Mouse (Mus musculus) adrenal gland, adult 18-20 months (tissue): ENCODE data around the gene Ss18l1. TPM values are rescaled to one million over a fixed set of nuclear protein-coding genes. Genes with fewer than 3 reads are reported as not detected.

Experiments used
- DNase-seq, 2 experiments: peaks; one replicate each; pipeline ENCODE4 v3.0.0; 2021 to 2022; ENCODE audit warnings: low spot score in 2 of 2
- total RNA-seq, 2 experiments: library from RNA; stranded (reverse); gene quantifications; 1 replicate in 1 of 2; 2 replicates in 1 of 2; pipeline ENCODE4 v1.2.3; 2021

Ss18l1 gene
- total RNA-seq, 2 experiments from 2014 or later, result 4.9 to 13.5 TPM

DNA sequence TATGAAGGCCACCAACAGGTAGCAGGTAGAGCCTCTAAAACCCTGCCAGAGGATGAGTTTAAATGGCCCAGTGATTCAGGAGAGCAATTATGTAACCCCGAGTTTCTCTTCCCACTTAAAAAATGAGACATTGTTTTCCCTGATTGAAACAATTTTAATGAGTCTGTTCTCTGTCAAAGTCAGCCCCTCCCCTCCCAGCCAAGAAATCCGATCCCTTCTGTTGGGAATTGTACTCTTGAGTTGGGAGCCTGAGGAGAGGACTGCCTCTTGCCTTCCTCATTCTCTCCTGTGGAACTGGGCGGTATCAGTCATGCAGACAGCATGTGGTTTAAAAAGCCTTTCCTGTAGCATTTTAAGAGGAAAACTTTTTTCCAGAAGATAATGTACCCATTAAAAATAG, 42.3 kb downstream of the Ss18l1 start:
- no peak for DNase-seq

DNA sequence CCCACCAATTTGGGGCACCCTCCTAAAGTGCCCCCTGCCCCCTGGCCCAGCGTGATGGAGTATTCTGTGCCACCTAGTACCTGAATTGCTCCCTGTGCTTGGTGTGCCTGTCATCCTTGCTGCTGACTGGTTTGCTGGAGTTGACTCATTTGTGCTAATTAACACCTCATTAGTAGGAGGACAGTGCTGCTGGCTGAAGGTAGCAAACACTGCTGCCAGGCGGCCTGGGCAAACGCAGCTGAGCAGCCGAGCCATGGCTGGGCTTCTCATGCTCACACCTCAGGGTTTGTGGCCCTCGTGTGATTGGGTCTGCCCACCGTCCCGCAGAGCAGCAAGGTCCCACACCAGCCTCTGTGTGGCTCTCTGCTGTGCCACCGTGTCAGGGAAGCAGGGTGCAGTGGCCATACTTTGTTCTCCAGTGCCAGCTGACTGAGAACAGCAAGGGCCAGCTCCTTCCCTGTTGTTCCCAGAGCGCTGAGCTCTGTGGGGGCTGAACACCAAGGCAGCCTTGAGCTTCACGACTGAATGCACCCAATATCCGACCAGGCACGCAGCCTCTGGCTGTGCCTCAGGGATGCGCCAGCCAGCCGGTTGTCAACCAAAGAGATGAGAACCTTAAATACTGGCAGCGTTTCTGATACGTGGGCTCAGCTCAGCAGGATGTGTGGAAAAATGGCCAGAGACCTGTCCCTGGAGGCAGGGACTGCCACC, 43.8 kb downstream of the Ss18l1 start:
- DNase-seq, result no peak

DNA sequence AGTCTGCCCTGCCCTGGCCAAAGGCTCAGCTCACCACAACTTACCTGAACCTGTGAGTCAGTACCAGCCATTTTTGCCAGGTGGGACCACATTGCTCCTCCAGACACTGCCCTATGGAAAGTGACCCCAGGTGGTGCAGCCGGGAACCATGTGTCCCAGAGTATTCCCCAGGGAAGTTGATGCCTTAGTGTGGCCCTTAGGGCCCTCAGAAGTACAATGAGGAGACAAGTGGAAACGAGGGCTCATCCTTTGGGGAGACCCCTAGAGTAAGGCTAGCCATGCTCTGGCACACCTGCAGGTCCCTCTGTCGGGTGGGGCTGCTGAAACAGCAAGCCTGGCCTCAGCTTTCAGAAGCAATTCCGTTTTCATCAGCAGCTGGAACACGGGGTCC, 44.3 kb downstream of the Ss18l1 start:
- no peak for DNase-seq

DNA sequence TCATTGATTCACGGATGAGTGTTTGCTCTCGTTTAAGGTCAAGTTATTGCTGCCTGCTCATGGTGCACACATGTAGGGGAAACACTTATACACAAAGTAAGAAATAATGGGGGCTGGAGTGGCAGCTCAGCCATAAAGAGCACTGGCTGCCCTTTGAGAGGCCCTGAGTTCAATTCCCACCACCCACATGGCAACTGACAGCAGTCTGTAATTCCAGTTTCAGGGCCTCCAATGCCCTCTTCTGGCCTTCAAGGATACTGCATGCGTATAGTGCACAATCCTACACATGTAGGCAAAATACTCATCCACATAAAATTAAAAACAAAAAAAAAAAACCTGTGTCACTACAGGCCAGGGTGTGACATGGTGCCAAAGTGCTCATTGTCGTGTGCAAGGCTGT, 45.2 kb downstream of the Ss18l1 start:
- DNase-seq, result no peak

DNA sequence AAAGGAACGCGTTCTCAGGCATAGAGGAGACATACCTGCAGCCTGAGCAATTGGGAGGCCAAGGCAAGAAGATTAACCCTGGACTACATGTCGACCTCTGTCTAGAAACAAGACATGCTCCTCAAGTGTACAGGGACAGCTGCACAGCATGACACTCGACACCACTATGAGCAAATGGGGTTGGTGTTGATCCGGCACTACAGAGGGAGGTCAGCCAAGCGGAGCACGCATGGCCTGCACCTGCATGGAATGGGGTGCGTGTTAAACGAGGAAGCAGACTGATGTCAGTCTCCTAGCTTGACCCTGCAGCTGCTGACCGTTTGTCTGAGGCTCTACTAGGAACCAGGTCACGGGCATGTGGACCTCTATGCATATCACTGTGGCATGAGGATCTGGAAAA, 48.0 kb downstream of the Ss18l1 start:
- no peak for DNase-seq

DNA sequence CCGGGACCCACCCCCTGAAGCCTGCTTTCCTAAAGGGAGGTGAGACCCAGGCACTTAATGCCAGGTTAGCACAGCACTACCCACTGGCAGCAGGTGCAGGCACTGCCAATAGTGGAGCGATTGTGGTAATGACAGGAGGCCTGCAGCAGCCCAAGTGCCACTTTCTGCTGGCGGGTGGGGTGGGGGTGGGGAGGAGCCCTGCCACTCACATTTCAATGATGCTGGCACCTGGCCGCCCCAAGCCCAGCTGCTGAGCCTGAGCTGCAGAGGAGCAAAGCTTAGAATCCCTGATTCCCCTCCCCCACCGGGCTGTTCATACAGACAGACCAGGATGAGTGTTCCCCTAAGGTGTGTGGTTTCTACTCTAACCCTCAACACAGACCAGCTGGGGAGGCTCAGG, 53.4 kb downstream of the Ss18l1 start:
- no peak for DNase-seq

DNA sequence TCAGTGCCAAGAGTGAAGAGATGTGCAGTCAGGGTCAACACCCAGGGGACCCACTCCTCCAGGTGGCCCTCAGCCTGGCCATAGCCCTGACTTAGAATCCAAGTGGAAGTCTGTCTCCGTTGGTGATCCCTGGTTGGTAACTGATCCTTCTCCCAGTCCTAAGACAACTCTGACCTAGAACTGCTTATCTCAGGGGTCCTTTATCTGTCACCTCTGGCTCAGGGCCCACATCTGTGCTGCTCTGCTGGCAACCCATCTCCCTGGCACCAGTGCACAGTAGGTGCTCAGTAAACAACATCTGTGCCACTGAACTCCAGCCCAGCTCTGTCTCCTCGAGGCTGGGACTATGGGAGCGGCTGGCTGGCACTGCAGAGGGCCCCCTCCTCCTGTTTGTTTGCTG, 55.3 kb downstream of the Ss18l1 start:
- DNase-seq, result no peak

DNA sequence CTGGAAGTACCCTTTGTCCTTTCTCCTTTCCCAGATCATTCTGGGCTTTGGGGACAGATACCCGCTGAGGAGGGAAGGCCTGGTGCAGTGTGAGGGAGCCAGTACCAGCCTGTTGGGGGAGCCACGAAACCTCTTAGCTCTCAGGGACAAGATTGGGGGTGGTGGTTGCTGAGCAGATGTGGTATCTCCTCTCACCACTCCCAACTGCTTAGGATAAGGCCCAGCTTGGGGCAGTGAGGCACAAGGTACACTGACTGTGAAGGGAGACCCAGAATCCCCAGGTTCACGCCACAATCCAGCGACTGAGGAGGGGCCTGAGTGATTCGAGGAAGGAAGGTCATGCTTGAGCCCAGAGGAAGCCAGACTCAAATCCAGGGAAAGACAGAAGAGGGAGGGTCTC, 55.9 kb downstream of the Ss18l1 start:
- DNase-seq, result no peak

DNA sequence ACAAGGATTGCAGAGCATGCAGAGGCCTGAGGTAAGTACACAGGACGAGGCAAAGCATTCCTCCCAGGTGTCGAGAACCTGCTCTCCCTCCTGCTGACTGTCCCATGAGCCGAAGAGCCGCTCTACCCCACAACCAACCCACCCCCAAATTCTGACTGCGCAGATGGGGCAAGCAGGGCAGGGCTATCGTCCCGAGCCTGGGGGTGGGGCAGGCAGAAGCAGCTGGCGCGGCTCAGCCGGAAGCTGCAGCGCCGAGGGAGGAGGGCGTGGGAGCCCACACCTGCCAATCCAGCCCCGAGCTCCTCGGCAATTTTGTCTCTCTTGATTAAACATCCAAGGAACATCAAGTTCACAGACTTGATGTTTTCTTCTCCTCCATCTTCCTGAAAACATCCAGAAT, 57.2 kb downstream of the Ss18l1 start:
- DNase-seq, result no peak

DNA sequence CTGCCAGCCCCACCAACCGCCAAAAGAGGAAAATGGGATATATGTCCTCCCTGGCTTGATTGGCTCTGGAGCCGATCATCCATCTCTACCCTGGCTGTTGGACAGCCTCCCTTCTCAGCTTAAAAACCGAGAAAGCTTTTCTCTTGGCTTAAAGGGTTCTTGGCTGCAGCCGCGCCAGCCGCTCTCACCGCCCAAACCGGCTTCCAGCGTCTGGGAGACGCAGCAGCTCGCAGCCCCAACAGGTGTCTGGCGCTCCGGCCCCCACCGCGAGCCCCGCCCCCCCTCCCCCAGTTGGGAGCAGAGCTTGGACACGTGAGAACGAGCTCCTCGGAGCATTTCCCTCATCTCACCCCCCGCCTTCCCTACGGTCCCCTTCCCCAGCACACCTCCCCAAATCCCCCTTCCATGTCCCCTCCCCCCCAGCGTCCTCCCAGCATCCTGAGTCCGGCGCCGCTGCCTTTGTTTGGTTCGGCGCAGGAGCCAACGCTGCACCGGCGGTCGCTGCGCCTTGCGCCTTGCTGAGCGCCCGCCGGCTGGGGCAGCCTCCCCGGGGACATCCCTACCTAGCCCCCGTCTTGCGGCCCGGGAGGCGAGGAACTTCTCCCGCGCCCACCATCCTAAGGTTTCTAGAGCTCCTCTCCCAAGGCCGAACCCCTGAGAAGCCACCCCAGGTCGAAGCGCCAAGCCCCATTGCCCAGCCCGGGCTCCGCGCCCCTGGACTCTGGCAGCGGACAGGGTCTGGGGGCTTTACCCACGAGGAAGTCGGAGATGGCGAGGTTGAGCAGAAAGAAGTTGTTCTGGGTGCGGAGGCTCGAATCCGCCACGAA, 61.1 kb downstream of the Ss18l1 start:
- DNase-seq, result no peak

DNA sequence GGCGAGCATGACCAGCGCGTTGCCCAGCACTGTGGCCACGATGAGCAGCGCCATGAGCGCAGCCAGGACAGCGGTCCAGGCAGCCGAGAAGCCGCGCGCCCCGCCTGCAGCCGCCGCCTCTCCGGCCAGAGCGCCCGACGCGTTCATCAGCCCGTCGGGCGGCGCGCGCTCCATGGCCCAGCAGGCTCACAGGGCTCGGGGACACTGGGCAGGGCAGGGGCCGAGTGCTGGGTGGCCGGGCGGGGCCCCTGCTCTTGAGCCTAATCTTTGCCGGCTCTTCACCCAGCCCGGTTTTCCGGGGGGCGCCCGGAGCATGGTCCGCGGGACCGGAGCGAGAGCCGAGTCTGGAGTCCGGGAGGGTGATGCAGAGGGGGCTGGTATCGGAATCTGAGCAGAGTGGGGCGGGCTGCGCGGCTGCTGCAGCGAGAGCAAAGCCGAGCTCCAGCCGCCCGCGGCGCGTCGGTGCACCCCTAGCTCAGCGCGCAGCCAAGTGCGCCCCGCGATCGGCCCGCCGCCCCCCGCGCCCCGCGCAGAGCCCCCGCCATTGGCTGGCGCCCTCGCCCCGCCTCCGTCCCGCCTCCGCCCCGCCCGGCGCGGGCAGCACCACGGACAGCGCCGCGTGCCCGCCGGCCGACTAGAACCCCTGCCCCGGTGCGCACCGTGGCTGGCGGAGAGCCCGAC, 61.8 kb downstream of the Ss18l1 start, which contains the start of gene Hrh3:
Gene Hrh3, minus strand, starts transcription at position 511 of the 681 bp plus-strand sequence.
- peak; percentile 89 to 93 for DNase-seq

DNA sequence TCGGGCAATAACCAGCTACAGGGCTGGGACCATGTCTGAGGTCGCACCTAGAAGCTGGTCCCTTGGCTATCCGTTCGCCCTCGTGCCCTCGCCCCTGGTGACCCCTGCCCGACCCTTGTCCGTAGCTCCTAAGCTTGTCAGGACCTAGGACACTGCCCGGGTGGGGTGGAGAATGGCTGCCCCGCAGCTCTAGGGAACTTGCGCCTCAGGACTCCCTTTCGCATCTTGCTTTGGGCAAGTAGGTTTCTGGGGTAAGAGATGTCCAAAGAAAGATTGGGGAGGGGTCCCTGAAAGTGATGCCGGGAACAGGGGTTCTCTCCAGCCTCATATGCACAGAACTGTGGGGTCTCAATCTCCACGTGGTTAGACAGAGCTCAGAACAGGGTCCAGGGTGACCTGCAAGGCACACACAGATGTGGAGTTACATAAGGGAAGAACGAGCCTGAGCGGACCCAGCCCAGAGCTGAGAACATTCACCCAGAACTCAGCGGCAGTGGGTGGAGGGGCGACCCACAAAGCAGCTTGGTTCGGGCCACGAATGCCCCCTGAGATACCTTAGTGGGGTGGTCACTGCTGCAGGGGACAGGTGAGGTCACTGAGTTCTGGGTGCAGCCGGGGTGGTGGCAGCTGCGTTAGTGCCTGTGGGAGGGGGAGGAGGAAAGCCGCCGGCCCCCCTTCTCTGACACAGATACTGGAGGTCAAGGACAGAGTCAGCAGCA, 62.5 kb downstream of the Ss18l1 start:
- DNase-seq, result no peak

DNA sequence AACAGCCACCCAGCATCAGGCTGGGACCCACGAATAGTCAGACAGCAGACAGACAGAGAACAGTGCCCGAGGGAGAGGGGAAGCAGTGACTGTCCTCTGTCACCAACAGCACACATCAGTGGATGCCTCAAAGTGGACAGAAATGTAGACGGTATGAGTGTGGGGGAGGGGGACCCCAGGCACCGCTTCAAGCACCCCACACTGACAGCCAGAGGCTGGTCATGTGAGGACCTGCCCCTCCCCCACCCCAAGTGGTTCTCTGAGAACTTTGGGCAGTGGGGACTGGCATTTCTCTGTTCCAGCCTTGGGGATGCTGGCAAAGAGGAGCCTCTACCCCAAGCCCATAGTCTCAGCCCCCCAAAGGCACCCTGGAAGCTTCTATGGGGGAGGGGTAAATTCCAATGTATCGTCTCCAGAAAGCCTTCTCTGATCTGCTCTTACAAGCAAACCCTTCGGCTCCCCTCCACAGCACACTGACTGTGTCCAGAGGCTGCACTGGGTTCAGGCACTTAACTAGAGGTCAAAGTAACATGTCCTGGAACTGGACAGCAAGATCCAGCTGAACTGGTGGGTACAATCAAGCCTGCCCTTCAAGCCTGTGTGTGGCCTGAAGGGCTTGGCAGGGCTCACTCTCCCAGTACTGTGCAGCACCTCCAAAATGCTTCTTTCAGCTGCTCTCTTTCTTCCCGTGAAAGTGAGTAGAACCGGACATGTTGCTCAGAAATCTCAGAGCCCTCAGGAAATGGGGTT, 63.3 kb downstream of the Ss18l1 start:
- DNase-seq, result no peak

DNA sequence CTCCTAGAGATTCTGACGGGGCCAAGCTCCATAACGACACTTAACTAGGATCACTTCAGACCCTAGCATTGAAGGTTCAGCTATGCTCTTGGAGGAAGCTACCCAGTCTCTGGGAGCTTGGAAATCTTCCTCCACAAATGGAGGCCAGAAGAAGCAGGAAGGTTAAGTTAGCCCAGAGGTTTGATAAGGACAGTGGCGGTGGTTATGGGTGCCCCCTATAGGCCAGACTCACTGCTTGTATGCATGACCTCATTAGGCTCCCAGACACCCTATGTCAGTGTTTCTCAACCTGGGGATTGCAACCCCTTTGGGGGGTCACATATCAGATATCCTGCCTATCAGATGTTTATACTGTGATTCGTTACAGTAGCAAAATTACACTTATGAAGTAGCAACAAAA, 64.8 kb downstream of the Ss18l1 start:
- DNase-seq, result no peak

DNA sequence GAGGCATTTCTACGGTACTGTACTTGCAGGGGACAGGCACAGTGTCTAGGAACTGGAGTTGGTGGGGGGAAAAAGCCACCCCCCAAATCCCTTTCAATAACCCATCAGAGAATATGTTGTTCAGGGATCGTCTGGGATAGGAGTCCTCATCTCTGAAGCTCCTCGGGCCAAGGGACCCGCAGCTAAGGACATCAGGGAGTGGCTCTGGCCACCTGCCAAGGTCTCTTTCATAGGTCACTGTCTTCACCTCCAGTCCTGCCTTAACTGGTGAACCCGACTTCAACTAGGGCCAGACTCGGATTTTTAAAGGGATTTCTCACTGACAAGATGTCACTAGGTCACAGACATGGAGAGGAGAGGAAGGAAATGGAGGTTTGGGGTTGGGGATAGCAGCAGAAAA, 66.0 kb downstream of the Ss18l1 start:
- DNase-seq, result no peak

DNA sequence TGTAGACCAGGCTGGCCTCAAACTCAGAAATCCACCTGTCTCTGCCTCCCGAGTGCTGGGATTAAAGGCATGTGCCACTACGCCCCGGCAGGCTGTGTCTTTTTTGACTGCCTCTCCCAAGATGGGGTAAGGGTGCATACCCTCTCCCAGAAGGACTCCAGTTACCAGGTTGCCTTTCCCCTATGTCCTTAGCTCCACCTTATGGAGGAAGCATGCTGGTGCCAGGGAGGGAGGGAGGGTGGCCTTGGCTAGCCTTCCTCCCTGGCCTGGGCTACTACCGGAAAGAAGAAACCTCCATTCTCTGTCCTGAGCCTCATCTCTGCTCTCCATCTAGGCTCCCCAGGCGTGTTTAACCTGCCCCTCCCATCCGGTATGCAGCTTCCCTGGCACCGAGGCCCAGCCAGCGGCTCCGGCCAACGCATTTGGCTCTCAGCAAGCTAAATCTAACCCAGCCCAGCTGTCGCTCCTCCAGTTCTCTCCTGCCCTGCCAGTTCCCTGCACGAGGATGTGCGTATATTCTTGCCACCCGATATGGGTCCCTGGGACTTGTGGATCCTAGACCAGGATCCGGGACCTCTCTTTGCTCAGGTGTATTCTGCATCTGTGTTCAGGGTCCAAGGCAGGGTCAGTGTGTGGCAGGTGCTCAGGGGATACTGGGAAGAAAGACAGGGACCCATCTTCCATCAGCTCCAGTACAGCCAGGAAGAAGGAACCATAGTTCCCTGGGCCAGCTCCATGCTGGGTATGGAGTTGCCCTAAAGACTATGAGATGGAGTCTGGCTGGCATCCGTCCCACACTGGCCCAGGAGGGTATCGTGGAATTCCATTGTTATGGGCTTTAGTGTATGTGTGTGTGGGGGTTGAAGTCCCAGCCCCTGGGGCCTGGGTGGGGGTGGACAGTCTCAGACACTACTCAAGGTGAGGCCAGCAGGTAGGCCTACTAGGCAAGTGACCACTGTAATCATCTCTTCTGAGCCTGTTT, 71.9 kb downstream of the Ss18l1 start:
- no peak for DNase-seq

DNA sequence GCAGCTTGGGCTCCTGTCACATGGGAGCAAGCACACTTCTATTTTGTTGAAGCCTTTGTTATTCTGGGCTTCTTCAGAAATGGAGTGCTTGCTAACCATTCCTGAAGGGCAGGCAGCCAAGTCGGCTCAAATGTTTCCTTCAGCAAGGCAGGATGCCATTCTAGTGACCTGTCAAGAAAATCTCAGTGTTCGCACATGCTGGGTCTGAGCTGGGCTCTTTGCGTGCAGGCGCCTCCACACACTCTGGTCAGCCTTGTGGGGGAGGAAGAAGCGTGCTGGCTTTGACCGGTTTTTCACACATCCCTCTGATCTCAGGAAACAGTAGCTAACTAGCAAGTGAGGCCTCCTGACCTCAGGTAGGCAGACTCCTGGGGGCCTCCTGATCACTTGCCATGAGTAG, 73.0 kb downstream of the Ss18l1 start:
- no peak for DNase-seq

DNA sequence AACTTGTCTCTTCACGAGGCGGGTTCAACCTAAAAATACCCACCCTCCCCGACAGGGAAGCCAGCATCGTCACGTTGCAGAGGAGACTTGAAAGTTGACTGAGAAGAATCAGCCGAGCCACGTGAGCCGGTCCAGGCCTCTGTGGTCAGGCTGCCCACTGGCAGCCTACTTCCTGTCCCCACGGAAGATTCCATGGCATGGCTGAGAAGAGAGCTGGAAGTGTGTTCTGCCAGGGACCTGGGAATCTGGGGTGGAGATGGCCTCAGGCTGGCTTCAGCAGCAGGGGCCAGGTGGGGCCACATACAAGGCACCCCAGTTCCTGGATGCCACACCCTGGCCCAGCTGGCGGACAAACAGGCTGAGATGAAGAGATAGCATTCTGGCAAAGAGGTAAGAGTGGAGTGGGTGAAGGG, 73.8 kb downstream of the Ss18l1 start:
- DNase-seq, result no peak

DNA sequence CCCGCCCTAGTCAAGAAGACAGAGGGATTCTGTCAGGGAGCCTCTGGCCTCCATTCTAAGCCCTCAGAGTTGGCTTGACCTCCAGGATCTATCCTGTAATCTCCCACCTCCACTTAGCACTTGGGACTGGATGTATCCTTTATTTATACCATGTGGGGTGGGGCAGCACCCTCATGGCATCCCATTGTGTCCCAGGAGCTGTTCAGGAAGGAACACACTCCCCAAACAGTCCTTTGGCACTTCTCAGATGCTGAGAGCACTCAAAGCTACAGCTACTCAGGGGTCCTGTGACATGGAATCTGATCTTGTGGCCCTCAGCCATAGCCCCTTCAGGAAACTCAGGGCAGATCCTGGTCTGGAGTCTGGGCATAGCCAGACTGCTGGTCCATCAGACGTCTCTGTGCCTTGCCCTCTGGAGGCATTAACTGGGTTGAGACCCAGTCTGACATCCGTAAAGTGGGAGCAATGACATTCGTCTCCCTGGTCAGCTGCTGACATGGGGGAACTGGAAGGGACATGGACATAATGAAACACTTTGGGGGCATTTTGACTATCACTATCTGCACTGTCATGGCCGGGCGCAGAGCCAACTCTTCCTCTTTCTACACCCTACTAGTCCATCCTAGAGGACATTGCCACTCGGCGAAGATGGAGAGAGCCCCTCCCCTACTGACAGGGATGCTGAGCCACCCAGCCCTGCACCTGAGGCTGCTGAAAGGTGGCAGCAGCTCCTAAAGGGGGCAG, 74.6 kb downstream of the Ss18l1 start:
- DNase-seq, result no peak
